Mouse (Mus musculus) midbrain, embryonic 10.5 days (tissue): ENCODE results near the gene 2200002D01Rik. TPM values are rescaled to one million over a fixed set of nuclear protein-coding genes. Genes with fewer than 3 reads are reported as not detected.

Source experiments
- DNase-seq: peaks from one replicate; pipeline ENCODE4 v3.0.0-alpha.2; 2017; ENCODE audit warnings: low spot score
- H3K27ac ChIP-seq: fragments of 300-500 bp; sonication (generic); replicated peaks from 2 replicates; pipeline ENCODE4 v1.5.1; 2016; ENCODE audit warnings: mild to moderate bottlenecking
- H3K27me3 ChIP-seq: fragments of 300-500 bp; sonication (generic); 2 replicates; pipeline ENCODE4 v1.6.1; 2016; ENCODE audit warnings: low read depth, mild to moderate bottlenecking; ENCODE audit not compliant: poor library complexity, severe bottlenecking
- H3K36me3 ChIP-seq: fragments of 300-500 bp; sonication (generic); 2 replicates; pipeline ENCODE4 v1.6.1; 2016; ENCODE audit warnings: mild to moderate bottlenecking, moderate library complexity
- H3K4me1 ChIP-seq: fragments of 300-500 bp; sonication (generic); 2 replicates; pipeline ENCODE4 v1.6.1; 2016
- H3K4me3 ChIP-seq: fragments of 300-500 bp; sonication (generic); 2 replicates; pipeline ENCODE4 v1.5.1; 2016; ENCODE audit warnings: mild to moderate bottlenecking, moderate library complexity
- H3K9me3 ChIP-seq: fragments of 300-500 bp; sonication (generic); replicated peaks from 2 replicates; pipeline ENCODE4 v1.6.1; 2016; ENCODE audit warnings: mild to moderate bottlenecking
- WGBS: fragments of 180-500 bp; shearing (Covaris S2); methylation state at CpG from one replicate; pipeline ENCODE4 v1.1.7; 2016; 5-methylcytosine and 5-hydroxymethylcytosine counted together
- polyA plus RNA-seq: library from polyadenylated mRNA; unstranded; fragments of >200 nt; fragmentation: Nextera tagmentation; extraction: Ambion mirVana; gene quantifications from 2 replicates; pipeline ENCODE4 v1.2.1, GENCODE M21; 2016

2200002D01Rik gene
- polyA plus RNA-seq, 1 experiment from 2014 or later, result 4.2 TPM

DNA sequence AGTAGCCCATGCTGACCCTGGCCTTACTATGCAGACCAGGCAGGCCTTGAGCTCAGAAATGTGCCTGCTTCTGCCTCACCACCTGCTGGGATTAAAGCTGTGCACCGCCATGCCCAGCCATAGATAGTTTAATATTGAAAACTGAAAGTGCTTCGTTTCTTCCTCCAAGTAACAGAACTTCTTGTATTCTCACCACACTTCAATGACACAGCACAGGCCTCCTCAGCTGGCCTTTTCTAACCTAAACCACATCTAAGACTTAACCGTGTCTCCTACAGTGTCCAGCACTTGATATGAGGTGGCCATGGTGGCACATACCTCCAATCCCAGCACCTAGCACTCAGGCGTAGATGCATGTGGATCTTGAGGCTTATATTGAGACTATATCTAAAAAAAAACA lies 22.2 kb upstream of the 2200002D01Rik start:
- no peak for DNase-seq
- Histone ChIP-seq H3K4me3 (no peak overlapping the region), H3K36me3 (no peaks in the 10 kb centered on the region), H3K4me1 (no peaks in the 10 kb centered on the region), H3K27ac (no peak overlapping the region), H3K27me3 (no peaks in the 10 kb centered on the region), H3K9me3 (no peaks in the 10 kb centered on the region)
- 91% methylated on average over 4 of the region's 4 CpGs for WGBS

GRCm38 (mm10) chr7:29266931-29267330 lies 18.7 kb upstream of the 2200002D01Rik start:
- no peak overlapping the region for H3K27ac ChIP-seq
- WGBS, result 77% methylated on average over 4 of the region's 4 CpGs
- no peaks in the 10 kb centered on the region for H3K4me1 ChIP-seq
- H3K36me3 ChIP-seq, result no peaks in the 10 kb centered on the region
- H3K4me3 ChIP-seq, result no peak overlapping the region
- H3K9me3 ChIP-seq, result no peaks in the 10 kb centered on the region
- H3K27me3 ChIP-seq, result no peaks in the 10 kb centered on the region
- no peak for DNase-seq

DNA sequence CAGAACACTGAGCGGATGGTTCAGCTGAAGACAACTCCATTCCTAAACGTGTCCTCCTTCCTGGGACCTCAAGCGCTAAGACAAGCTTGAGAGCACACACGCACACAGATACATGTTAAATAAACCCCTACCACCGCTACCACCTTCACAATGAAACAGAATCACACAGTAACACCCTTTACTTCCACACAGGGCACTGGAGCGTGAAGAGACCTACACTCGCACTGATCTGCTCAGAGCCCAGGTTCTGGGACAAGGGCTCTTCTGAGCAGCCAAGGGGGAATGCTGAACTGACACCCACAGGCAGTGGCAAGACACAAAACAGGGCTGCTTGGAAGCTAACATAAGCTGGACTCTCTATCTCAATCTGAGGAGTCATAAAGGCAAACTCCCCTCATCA lies 17.4 kb upstream of the 2200002D01Rik start:
- no peaks in the 10 kb centered on the region for H3K4me1 ChIP-seq
- no peaks in the 10 kb centered on the region for H3K9me3 ChIP-seq
- DNase-seq, result no peak
- no peak overlapping the region for H3K4me3 ChIP-seq
- H3K36me3 ChIP-seq, result no peaks in the 10 kb centered on the region
- WGBS, result 83% methylated on average over 7 of the region's 7 CpGs
- no peaks in the 10 kb centered on the region for H3K27me3 ChIP-seq
- H3K27ac ChIP-seq, result no peak overlapping the region

DNA sequence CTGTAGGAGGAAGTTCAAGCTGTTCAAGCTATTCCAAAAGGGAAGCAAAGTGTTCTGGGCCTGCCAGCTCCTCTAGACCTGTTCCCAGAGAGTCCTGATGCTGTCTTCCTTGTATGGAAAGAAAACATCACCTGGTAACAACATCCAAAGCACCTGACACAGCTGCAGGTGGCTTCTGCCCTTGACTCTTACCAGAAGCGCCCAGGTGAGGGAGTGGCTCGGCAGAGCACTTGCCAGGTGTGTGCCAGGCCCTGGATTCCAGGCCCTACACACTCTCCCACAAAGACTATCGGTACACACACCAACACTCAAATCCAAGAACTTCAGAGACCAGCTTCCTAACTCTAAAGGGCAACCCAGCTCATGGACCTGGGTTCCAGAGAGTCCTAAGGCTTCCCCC lies 15.6 kb upstream of the 2200002D01Rik start:
- no peaks in the 10 kb centered on the region for H3K27me3 ChIP-seq
- WGBS, result 89% methylated on average over 3 of the region's 3 CpGs
- H3K4me3 ChIP-seq, result no peak overlapping the region
- H3K9me3 ChIP-seq, result no peaks in the 10 kb centered on the region
- no peaks in the 10 kb centered on the region for H3K36me3 ChIP-seq
- H3K27ac ChIP-seq, result no peak overlapping the region
- no peak for DNase-seq
- H3K4me1 ChIP-seq, result peaks cover 16% of the 10 kb centered on the region

GRCm38 (mm10) chr7:29262151-29262550 lies 13.9 kb upstream of the 2200002D01Rik start:
- H3K9me3 ChIP-seq, result no peaks in the 10 kb centered on the region
- no peak overlapping the region for H3K27ac ChIP-seq
- H3K27me3 ChIP-seq, result no peaks in the 10 kb centered on the region
- H3K36me3 ChIP-seq, result no peaks in the 10 kb centered on the region
- DNase-seq, result no peak
- 82% methylated on average over 6 of the region's 6 CpGs for WGBS
- H3K4me3 ChIP-seq, result no peak overlapping the region
- H3K4me1 ChIP-seq, result peaks cover 25% of the 10 kb centered on the region

DNA sequence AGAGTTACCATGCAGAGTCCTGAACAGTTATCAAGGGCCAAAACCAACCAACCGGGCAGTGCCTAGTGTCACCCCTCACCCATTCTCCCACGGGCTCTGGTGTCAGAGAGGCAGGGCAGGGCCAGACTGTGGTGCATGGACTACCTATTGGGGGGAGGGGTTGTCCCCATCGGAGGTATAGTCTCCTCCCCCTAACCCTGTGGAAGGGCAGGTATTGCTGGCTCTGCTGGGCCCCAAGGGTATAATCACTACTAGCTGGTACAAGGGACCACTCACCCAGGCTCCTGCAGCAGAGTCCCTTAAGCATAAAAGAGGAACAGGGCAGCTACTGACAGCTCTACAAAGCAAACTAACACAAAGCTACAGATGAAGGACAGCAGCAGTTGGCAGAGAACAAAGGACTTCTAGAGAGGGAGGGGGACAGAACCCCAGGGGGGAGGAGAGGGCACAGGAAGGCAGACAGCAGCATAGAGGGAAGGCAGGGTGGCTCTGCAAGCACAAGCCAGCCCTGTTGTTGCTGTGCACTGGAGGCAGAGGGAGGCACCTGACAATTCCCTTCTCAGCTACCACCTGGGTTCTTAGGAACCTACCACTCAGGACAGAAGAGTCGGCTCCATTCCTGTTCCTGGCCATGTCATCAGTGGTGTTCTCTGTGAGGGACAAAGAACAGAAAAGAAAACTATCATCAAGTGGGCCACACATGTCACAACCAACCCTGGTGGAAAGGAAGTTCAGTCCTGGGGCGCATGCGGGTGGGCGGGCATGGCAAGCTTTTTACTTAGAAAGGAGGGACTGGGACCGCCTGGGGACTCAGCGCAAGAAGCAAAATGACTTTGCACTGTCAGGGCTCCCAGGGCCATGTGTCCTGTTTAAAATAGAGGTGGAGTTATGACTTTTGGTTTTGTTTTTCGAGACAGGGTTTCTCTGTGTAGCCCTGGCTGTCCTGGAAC lies 11.8 kb upstream of the 2200002D01Rik start:
- no peak for DNase-seq
- Histone ChIP-seq H3K27ac (peak overlapping the region; percentile 68), H3K36me3 (no peaks in the 10 kb centered on the region), H3K27me3 (no peaks in the 10 kb centered on the region), H3K4me1 (peaks cover 25% of the 10 kb centered on the region), H3K9me3 (no peaks in the 10 kb centered on the region), H3K4me3 (no peak overlapping the region)
- 76% methylated on average over 10 of the region's 10 CpGs for WGBS

DNA sequence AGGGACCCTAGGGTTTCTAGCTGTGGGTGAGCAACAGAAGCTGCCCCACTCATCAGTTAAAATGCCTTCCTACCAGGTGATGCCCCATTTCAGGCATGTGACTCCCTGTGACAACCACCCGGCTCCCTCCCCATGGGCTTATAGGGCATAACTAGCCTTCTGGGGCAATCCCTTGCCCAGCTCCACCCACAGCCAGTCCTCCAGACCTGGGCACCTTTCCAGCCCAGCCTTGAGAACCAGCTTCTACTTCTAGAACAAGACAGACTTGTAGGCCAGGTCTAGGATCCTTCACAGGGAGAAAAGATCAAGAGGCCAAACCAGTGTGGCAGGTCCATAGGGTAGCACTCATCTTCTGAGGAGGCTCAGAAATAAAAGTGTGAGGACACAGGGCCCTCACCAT lies 9.1 kb upstream of the 2200002D01Rik start:
- Histone ChIP-seq H3K27me3 (no peaks in the 10 kb centered on the region), H3K9me3 (no peaks in the 10 kb centered on the region), H3K36me3 (no peaks in the 10 kb centered on the region), H3K27ac (no peak overlapping the region), H3K4me1 (peaks cover 30% of the 10 kb centered on the region), H3K4me3 (no peak overlapping the region)
- DNase-seq, result no peak
- WGBS, result 86% methylated on average over 1 of the region's 1 CpGs

DNA sequence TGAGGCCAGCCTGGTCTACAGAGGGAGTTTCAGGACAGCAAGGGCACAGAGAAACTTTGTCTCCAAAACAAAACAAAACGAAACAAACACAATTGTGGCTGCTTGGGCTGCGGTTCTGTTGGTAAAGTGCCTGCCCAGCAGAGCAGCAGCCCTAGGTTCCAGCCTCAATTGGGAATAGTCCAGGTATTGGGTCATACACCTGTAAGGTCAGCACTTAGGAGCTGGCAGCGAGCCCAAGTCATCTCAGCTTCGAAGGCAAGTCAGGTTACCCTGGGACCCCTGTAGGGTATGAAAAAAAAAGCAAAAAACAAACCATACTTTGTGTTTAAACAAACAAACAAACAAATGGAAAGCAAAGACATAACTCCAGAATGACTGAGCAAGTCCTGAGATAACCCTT lies 7.6 kb upstream of the 2200002D01Rik start:
- H3K4me1 ChIP-seq, result peaks cover 30% of the 10 kb centered on the region
- no peak for DNase-seq
- no peak overlapping the region for H3K27ac ChIP-seq
- H3K9me3 ChIP-seq, result no peaks in the 10 kb centered on the region
- H3K27me3 ChIP-seq, result no peaks in the 10 kb centered on the region
- 85% methylated on average over 4 of the region's 4 CpGs for WGBS
- no peak overlapping the region for H3K4me3 ChIP-seq
- H3K36me3 ChIP-seq, result no peaks in the 10 kb centered on the region

- Histone ChIP-seq H3K9me3 (no peaks in the 10 kb centered on the region), H3K27me3 (peaks cover 9% of the 10 kb centered on the region), H3K27ac (no peak overlapping the region), H3K36me3 (no peaks in the 10 kb centered on the region), H3K4me3 (no peak overlapping the region), H3K4me1 (peaks cover 14% of the 10 kb centered on the region)
- no peak for DNase-seq
- WGBS, result 55% methylated on average over 5 of the region's 5 CpGs
Observed at GRCm38 (mm10) chr7:29253842-29254241, 5.6 kb upstream of the 2200002D01Rik start.

GRCm38 (mm10) chr7:29251166-29251565 lies 2.9 kb upstream of the 2200002D01Rik start:
- 90% methylated on average over 3 of the region's 3 CpGs for WGBS
- Histone ChIP-seq H3K9me3 (no peaks in the 10 kb centered on the region), H3K27ac (no peak overlapping the region), H3K27me3 (peaks cover 29% of the 10 kb centered on the region), H3K36me3 (peaks cover 11% of the 10 kb centered on the region), H3K4me1 (peaks cover 25% of the 10 kb centered on the region), H3K4me3 (no peak overlapping the region)
- no peak for DNase-seq

DNA sequence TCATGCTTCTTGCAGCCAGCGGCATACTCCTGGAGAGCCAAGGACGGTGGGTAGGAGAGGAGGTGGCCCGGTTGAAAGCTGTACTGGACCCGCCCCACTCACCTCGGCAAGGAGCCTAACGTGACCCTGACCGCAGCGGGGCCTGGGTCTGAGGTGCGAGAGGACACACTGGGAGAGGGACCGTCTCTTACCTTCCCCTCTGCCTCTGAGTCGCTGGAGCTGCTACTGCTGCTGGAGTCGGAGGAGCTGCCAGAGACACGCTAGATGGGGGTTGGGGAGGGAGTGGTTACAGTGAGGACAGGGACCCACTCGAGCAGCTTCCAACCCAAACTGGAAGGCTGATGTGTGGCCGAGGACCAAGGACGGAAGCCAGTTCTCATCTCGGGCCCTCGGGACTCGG lies 560 bp downstream of the 2200002D01Rik start:
- DNase-seq, result no peak
- Histone ChIP-seq H3K27ac (peak overlapping the region; percentile 46), H3K36me3 (peaks cover 36% of the 10 kb centered on the region), H3K27me3 (peaks cover 29% of the 10 kb centered on the region), H3K9me3 (no peaks in the 10 kb centered on the region), H3K4me3 (peak overlapping the region; percentile 49), H3K4me1 (peaks cover 20% of the 10 kb centered on the region)
- WGBS, result 12% methylated on average over 19 of the region's 19 CpGs

GRCm38 (mm10) chr7:29247314-29247700 lies 959 bp downstream of the 2200002D01Rik start:
- H3K4me3 ChIP-seq, result peak overlapping the region; percentile 49
- peaks cover 29% of the 10 kb centered on the region for H3K27me3 ChIP-seq
- H3K36me3 ChIP-seq, result peaks cover 36% of the 10 kb centered on the region
- peak; percentile 79 for DNase-seq
- H3K9me3 ChIP-seq, result no peaks in the 10 kb centered on the region
- 23% methylated on average over 16 of the region's 16 CpGs for WGBS
- no peak overlapping the region for H3K27ac ChIP-seq
- peaks cover 20% of the 10 kb centered on the region for H3K4me1 ChIP-seq

GRCm38 (mm10) chr7:29246619-29247313 lies 1.5 kb downstream of the 2200002D01Rik start:
- WGBS, result 85% methylated on average over 21 of the region's 21 CpGs
- no peaks in the 10 kb centered on the region for H3K9me3 ChIP-seq
- peaks cover 20% of the 10 kb centered on the region for H3K4me1 ChIP-seq
- no peak overlapping the region for H3K27ac ChIP-seq
- H3K4me3 ChIP-seq, result peak overlapping the region; percentile 49; the same call in 1 of the 2 replicates
- H3K27me3 ChIP-seq, result peaks cover 29% of the 10 kb centered on the region
- peaks cover 38% of the 10 kb centered on the region for H3K36me3 ChIP-seq
- no peak for DNase-seq
